Mouse (Mus musculus) kidney, postnatal 14 days (tissue): ENCODE results near the gene Zcchc9.
A peak's percentile ranks its signal among the peaks of the same experiment; 100 is the strongest.

Experiments used
- DNase-seq: peaks from one replicate; pipeline ENCODE4 v3.0.0; 2022; ENCODE audit warnings: mixed read lengths

Gene Zcchc9

GRCm38 (mm10) chr13:91760302-91761050, 47.0 kb downstream of the Zcchc9 start:
- DNase-seq, result no peak

GRCm38 (mm10) chr13:91759791-91760190, 47.7 kb downstream of the Zcchc9 start:
- peak; percentile 11 for DNase-seq

DNA sequence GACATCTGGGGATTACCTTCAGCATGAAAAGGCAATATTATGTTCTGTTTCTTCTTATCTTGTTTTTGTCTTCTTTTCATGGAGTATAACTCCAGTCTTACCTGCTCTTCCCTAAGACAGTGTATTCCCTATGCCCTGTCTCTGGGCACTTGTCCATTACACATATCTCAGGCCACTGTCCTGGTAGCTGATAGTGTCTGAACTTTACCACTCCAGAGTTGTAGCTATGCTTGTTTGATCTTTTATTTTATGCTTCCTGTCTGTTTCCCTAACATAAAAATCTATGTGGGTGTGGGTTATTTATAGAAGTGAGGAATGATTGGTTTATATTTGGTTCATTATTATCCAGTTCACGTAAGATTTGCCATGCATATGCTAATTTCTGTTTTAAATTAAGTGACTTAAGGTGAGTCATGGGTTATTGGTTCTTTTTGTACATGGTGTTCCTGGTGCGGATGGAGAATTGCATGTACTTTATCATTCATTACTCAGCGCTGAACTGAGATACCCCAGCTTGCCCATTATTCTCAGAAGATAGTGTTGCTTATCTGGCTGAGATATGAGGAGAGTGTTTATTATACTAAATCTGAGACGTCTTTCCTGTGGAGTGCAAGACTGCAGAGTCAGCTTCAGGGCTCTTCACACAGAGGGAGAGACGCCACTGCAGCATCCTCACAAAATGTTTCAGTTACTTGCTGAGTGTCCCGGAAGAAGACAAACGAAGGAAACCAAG, 49.0 kb downstream of the Zcchc9 start:
- no peak for DNase-seq

- DNase-seq, result peak; percentile 18
Observed at GRCm38 (mm10) chr13:91756230-91756629, 51.3 kb downstream of the Zcchc9 start.

DNA sequence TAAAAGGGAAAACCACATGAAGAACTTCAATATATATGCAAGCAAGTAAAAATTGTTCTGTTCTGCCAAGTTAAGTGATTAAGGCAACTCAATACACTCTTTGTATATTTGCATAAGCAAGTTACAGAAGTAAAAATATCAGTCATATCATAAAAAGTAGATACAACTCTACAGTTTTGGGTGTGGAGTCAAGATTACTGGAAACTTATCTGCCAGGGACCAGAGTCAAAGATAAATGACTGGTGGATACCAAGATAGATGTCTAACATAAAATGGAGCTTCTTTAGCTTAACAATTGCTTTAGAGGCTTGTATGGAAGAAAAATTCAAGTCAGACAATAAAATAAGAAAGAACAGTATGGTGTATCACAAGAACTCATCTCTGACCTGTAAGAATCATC, 52.7 kb downstream of the Zcchc9 start:
- no peak for DNase-seq

- DNase-seq, result no peak
Observed at GRCm38 (mm10) chr13:91753724-91754123, 53.8 kb downstream of the Zcchc9 start.

DNA sequence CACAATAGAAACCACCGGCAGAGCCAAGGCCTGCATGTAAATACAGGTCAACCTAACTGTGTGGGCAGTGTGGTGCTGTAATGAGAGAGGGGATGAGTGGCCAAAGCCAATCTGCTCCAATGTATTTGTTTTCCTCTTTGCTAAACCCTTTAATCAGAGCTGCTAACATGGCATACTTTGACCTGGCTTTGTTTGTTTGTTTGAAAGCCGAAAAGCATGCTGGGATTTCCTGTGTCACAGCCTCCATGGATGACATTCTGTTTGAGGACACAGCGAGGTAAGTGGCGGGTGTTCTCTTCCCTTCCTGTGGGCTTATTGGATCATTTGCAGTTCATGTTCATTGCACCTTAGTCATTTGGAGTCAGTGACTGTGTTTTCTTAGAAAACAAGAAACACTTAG, 57.5 kb downstream of the Zcchc9 start:
- DNase-seq, result no peak

DNA sequence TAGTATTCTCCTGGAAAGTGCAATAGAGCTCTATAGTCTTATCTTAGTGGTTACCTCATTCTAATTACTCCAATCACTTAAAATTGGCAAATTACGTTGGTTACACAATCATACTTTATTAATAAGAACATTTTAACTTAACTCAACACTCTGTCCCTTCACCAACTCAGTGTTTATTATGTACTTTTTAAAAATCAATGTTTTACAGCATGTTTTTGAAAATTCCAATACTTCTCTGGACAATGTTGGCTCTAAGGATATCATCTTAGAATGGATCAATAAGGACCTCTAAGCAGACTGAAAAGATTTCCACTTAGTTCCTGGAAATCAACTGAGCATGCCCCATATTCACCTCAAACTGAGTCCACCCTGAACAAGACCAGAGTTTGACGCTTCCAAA, 59.1 kb downstream of the Zcchc9 start:
- no peak for DNase-seq
